Mouse (Mus musculus): ENCODE results near the gene Sesn2. TPM values are rescaled to one million over a fixed set of nuclear protein-coding genes. Genes with fewer than 3 reads are reported as not detected.

Sesn2 gene
- polyA plus RNA-seq, 1 experiment from 2014 or later: 8.1 TPM

DNA sequence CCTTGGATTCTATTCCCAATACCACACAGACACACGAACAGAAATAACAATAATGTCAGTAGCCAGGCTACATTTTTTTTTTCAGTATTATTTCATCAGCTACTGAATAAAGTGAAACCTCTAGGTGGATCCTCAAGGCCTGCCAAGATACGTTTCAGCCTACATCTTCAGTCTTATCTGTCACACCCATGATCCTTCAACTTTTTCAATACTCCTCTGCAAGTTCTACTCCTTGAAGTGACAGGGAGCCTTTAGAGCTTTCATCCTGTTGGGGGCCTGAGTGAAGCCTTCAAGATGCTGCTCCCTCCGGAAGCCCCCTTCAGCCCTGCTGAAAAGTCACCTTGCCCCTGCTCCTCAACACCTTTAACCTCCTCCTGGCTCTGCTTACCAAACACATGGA, 1.8 kb upstream of the Sesn2 start:
- Histone ChIP-seq H3K36me3 (replicated peaks) (no peaks in the 10 kb centered on the region), H3K27ac (no peak overlapping the region), H3K9me3 (no peaks in the 10 kb centered on the region), H3K4me2 (no peak overlapping the region), H3K27me3 (replicated peaks) (peaks cover 9% of the 10 kb centered on the region), H3K4me3 (no peak overlapping the region), H3K4me1 (peaks cover 27% of the 10 kb centered on the region), H3K9ac (no peak overlapping the region)
- WGBS: 78% methylated on average over 3 of the region's 3 CpGs
- no peak for ATAC-seq (replicated peaks)

GRCm38 (mm10) chr4:132509621-132510296, 542 bp downstream of the Sesn2 start:
- H3K4me1 ChIP-seq: peaks cover 15% of the 10 kb centered on the region
- H3K4me3 ChIP-seq: peak overlapping the region; percentile 76
- no peaks in the 10 kb centered on the region for H3K36me3 ChIP-seq (replicated peaks)
- no peaks in the 10 kb centered on the region for H3K9me3 ChIP-seq
- ATAC-seq (replicated peaks): peak; percentile 80
- H3K27me3 ChIP-seq (replicated peaks): peaks cover 9% of the 10 kb centered on the region
- peak overlapping the region; percentile 99 for H3K4me2 ChIP-seq
- H3K27ac ChIP-seq: peak overlapping the region; percentile 70
- H3K9ac ChIP-seq: peak overlapping the region; percentile 72
- WGBS: under 1% methylated on average over 47 of the region's 52 CpGs

- H3K9ac ChIP-seq: no peak overlapping the region
- ATAC-seq (replicated peaks): no peak
- H3K9me3 ChIP-seq: no peaks in the 10 kb centered on the region
- 29% methylated on average over 2 of the region's 2 CpGs for WGBS
- H3K27ac ChIP-seq: no peak overlapping the region
- H3K36me3 ChIP-seq (replicated peaks): no peaks in the 10 kb centered on the region
- H3K4me3 ChIP-seq: no peak overlapping the region
- H3K27me3 ChIP-seq (replicated peaks): no peaks in the 10 kb centered on the region; the same call in 1 of the 2 replicates
- H3K4me1 ChIP-seq: peaks cover 9% of the 10 kb centered on the region
- H3K4me2 ChIP-seq: no peak overlapping the region
Observed at GRCm38 (mm10) chr4:132507210-132507609, 3.1 kb downstream of the Sesn2 start.

- Histone ChIP-seq H3K9ac (no peak overlapping the region), H3K27me3 (replicated peaks) (no peaks in the 10 kb centered on the region; the same call in 1 of the 2 replicates), H3K27ac (no peak overlapping the region), H3K36me3 (replicated peaks) (no peaks in the 10 kb centered on the region), H3K4me3 (no peak overlapping the region), H3K4me1 (peaks cover 9% of the 10 kb centered on the region), H3K9me3 (no peaks in the 10 kb centered on the region), H3K4me2 (no peak overlapping the region)
- ATAC-seq (replicated peaks): no peak
- 81% methylated on average over 6 of the region's 6 CpGs for WGBS
Observed at GRCm38 (mm10) chr4:132506250-132506649, 4.1 kb downstream of the Sesn2 start.

DNA sequence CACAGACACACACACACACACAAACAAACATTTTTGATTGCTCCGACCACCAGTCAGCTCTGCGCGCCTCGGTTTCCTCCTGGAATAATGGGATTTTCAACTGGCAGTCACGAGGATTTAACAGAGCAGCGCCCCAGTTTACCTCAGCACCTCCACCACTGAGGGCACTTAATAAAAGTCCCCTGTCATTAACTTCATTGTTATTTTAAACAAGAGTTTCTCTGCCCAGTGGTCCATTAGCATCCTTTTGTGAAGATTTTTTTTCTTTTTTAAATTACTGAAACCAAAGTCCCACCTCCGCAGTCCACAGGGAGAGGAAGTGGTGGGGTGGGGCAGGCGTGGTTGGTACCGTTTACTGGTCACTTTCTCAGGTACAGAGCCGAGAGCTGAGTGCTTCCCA, 4.5 kb downstream of the Sesn2 start:
- 31% methylated on average over 10 of the region's 10 CpGs for WGBS
- no peak overlapping the region for H3K27ac ChIP-seq

DNA sequence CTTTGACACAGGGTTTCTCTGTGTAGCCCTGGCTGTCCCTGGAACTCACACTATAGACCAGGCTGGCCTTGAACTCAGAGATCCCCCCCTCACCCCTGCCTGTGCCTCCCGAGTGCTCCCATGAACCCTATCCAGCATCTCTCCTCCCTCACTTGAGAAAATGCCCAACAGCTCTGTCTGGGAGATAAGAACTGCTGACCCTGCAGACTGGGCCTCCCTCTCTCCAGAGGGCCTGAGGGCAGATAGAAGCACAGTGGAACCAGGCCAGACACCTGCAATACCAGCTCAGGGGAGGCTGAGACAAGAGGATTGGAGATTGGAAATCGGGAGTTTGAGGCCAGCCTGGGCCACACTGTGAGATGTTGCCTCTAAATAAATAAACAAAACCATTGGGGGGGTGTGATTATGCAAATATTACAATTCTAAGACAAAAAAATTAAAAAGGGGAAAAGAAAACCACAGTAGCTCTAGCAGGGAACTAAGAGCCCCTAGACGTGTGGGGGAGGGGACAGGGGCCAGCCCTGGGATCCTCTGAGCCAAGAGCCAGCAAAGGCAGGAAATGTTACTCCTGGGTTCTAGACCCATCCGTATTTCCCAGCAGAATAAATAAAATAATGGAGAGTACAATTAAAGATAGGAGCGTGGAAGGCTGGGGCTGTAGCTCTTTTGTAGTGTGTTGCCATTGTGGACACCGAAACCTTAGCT, 5.1 kb downstream of the Sesn2 start:
- no peak for ATAC-seq (replicated peaks)
- 69% methylated on average over 6 of the region's 6 CpGs for WGBS
- no peak overlapping the region for H3K27ac ChIP-seq

More for the DNA sequence above, 4.5 kb downstream of the Sesn2 start:
- Histone ChIP-seq H3K4me2 (no peak overlapping the region), H3K4me3 (no peak overlapping the region), H3K27me3 (replicated peaks) (no peaks in the 10 kb centered on the region; the same call in 1 of the 2 replicates), H3K9me3 (no peaks in the 10 kb centered on the region), H3K36me3 (replicated peaks) (no peaks in the 10 kb centered on the region), H3K4me1 (peaks cover 9% of the 10 kb centered on the region), H3K9ac (no peak overlapping the region)
- no peak for ATAC-seq (replicated peaks)

GRCm38 (mm10) chr4:132503344-132503743, 7.0 kb downstream of the Sesn2 start:
- H3K36me3 ChIP-seq (replicated peaks): no peaks in the 10 kb centered on the region
- no peaks in the 10 kb centered on the region for H3K9me3 ChIP-seq
- H3K4me2 ChIP-seq: no peak overlapping the region
- H3K9ac ChIP-seq: no peak overlapping the region
- H3K27me3 ChIP-seq (replicated peaks): no peaks in the 10 kb centered on the region
- H3K4me1 ChIP-seq: no peaks in the 10 kb centered on the region
- no peak for ATAC-seq (replicated peaks)
- H3K4me3 ChIP-seq: no peak overlapping the region
- H3K27ac ChIP-seq: no peak overlapping the region
- WGBS: 80% methylated on average over 11 of the region's 11 CpGs

More for the DNA sequence above, 5.1 kb downstream of the Sesn2 start:
- peaks cover 9% of the 10 kb centered on the region for H3K4me1 ChIP-seq
- no peaks in the 10 kb centered on the region; the same call in 1 of the 2 replicates for H3K27me3 ChIP-seq (replicated peaks)
- H3K36me3 ChIP-seq (replicated peaks): no peaks in the 10 kb centered on the region
- H3K9ac ChIP-seq: no peak overlapping the region
- H3K4me2 ChIP-seq: no peak overlapping the region
- no peak overlapping the region for H3K4me3 ChIP-seq
- H3K9me3 ChIP-seq: no peaks in the 10 kb centered on the region

DNA sequence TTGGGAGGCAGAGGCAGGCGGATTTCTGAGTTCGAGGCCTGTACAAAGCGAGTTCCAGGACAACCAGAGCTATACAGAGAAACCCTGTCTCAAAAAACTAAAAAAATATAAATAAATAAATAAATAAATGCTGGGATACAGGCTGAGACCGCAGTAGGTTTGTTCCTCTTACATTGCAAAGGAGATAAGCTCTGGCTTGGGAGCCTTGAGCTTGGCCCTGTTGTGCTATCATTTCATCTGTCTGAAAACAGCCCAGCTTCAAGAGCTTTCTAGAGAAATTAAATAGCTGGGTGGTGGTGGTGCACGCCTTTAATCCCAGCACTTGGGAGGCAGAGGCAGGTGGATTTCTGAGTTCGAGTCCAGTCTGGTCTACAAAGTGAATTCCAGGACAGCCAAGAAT, 8.7 kb downstream of the Sesn2 start:
- Histone ChIP-seq H3K4me2 (no peak overlapping the region), H3K27ac (no peak overlapping the region), H3K9me3 (no peaks in the 10 kb centered on the region), H3K27me3 (replicated peaks) (no peaks in the 10 kb centered on the region), H3K4me1 (no peaks in the 10 kb centered on the region), H3K9ac (no peak overlapping the region), H3K4me3 (no peak overlapping the region), H3K36me3 (replicated peaks) (no peaks in the 10 kb centered on the region)
- no peak for ATAC-seq (replicated peaks)
- 97% methylated on average over 6 of the region's 6 CpGs for WGBS

DNA sequence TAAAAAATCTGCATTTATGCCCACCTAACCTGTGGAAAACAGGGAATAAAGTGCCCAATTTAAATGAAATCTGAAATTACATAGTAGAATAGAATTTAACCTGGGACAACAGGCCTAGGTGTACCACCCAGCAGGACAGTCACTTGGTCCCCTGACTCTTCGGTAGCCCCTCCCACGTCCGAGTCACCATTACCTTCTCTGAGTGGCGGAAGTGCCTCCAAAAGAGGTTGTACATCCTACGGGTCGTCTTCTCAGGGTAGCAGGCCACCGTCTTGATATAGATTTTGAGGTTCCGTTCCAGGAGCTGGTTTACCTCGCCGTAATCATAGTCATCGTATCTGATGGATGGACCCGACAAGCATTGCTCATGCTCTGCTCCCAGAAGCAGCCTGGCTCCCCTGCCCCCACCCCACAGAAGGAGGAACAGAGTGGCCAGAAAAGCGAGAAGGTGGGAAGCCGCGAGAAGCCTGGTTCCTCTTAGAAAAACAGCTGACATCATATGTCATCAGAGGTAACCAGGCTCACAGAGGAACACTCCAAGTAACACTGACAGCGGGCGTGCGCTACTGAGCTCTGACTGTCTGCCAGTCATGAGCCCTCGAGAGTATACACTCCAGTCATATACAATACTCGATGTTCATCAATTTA, 15.9 kb downstream of the Sesn2 start:
- 91% methylated on average over 20 of the region's 20 CpGs for WGBS
- Histone ChIP-seq H3K36me3 (replicated peaks) (no peaks in the 10 kb centered on the region), H3K4me1 (peaks cover 4% of the 10 kb centered on the region; the same call in 1 of the 2 replicates), H3K27me3 (replicated peaks) (no peaks in the 10 kb centered on the region), H3K27ac (no peak overlapping the region), H3K4me2 (no peak overlapping the region), H3K9me3 (no peaks in the 10 kb centered on the region), H3K9ac (no peak overlapping the region), H3K4me3 (no peak overlapping the region)
- ATAC-seq (replicated peaks): no peak

GRCm38 (mm10) chr4:132492178-132493060, 17.9 kb downstream of the Sesn2 start:
- 59% methylated on average over 10 of the region's 10 CpGs for WGBS
- H3K4me3 ChIP-seq: no peak overlapping the region
- H3K9ac ChIP-seq: no peak overlapping the region
- no peaks in the 10 kb centered on the region for H3K36me3 ChIP-seq (replicated peaks)
- H3K27me3 ChIP-seq (replicated peaks): no peaks in the 10 kb centered on the region
- H3K27ac ChIP-seq: no peak overlapping the region
- no peaks in the 10 kb centered on the region for H3K9me3 ChIP-seq
- H3K4me2 ChIP-seq: no peak overlapping the region
- no peak for ATAC-seq (replicated peaks)
- H3K4me1 ChIP-seq: peaks cover 4% of the 10 kb centered on the region; the same call in 1 of the 2 replicates

DNA sequence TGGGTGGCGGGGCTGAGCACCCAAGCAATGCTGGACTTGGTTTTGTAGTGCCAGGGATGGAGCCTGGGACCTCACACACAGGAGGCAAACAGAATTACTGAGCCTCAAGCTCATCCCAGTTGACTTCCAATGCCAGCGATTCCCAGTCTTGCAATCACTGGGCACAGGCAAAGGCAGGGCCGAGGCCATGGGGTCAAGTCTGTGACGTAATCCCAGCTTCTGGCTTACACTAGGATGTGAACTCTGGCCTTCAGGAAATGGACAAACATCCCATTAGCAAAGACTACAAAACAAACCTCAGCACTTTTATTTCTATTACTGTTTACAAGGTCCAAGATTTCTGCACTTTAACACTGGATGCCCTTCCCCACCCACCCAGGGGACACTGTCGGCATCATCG, 18.6 kb downstream of the Sesn2 start:
- Histone ChIP-seq H3K4me1 (peaks cover 4% of the 10 kb centered on the region; the same call in 1 of the 2 replicates), H3K9me3 (no peaks in the 10 kb centered on the region), H3K27ac (no peak overlapping the region), H3K4me2 (no peak overlapping the region), H3K4me3 (no peak overlapping the region), H3K9ac (no peak overlapping the region), H3K36me3 (replicated peaks) (no peaks in the 10 kb centered on the region), H3K27me3 (replicated peaks) (no peaks in the 10 kb centered on the region)
- ATAC-seq (replicated peaks): no peak
- 88% methylated on average over 6 of the region's 6 CpGs for WGBS

DNA sequence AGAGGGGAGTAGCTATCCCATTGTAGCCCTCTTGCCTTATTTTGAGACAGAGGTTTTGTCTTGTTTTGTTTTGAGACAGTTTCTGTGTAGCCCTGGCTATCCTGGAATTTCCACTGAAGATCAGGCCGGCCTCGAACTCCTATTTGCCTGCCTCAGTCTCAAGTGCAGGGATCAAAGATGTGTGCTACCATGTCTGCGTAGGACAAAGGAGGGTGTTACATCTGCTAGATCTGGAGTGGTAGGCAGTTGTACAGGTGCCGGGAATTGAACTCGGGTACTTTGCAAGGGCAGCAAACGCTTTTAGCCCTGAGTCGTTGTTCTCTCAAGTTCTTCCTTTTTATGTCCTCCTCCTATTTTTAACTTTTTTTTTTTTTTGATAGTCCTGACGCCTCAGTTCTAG, 19.2 kb downstream of the Sesn2 start:
- H3K27me3 ChIP-seq (replicated peaks): no peaks in the 10 kb centered on the region
- WGBS: 92% methylated on average over 8 of the region's 8 CpGs
- H3K4me2 ChIP-seq: no peak overlapping the region
- no peaks in the 10 kb centered on the region for H3K9me3 ChIP-seq
- no peak overlapping the region for H3K9ac ChIP-seq
- H3K27ac ChIP-seq: no peak overlapping the region
- no peak overlapping the region for H3K4me3 ChIP-seq
- no peaks in the 10 kb centered on the region for H3K36me3 ChIP-seq (replicated peaks)
- no peak for ATAC-seq (replicated peaks)
- peaks cover 4% of the 10 kb centered on the region; the same call in 1 of the 2 replicates for H3K4me1 ChIP-seq
